Mouse (Mus musculus) left cerebral cortex, adult 9 months (tissue): ENCODE measurements around the gene Lias.

Experiments
- DNase-seq, 2 experiments: peaks; one replicate each; pipeline ENCODE4 v3.0.0; 2022; ENCODE audit warnings: low spot score in 2 of 2

Lias gene

DNA sequence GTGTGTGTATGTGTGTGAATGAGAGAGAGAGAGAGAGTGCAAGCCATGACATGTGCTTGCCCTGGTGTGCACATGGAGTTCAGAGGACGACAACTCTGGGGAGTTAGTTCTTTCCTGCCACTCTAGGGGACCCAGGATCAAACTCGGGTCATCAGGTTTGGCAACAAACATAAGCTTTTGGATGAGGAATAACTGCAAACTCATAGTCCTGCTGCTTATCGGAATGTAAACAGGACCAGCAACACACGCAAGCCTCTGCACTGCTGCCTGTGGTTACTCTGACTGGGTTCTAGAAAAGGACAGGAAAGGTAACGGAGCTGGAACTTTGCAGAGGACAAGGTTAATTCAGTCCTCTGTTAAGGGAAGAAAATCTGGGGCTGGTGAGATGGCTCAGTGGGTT, 34.0 kb downstream of the Lias start:
- no peak for DNase-seq

DNA sequence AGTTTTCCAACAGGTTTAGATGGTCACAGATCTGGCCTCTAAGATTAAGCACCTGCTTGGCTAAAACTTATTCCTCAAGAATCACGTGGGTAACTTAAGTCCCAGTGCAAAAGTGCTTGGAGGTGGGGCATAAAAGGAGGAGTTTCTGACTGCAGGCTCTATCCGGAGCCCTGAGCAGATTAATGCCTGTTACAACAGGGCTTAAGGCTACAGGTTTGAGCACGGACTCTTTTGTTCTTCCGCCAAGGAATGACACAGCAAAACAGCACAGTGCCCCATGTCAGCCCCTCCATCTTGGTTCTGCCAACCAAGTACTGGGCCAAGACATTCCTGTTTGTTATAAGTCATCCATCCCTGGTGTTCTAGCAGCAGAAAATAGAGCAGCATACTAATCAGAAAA, 37.0 kb downstream of the Lias start:
- no peak for DNase-seq

DNA sequence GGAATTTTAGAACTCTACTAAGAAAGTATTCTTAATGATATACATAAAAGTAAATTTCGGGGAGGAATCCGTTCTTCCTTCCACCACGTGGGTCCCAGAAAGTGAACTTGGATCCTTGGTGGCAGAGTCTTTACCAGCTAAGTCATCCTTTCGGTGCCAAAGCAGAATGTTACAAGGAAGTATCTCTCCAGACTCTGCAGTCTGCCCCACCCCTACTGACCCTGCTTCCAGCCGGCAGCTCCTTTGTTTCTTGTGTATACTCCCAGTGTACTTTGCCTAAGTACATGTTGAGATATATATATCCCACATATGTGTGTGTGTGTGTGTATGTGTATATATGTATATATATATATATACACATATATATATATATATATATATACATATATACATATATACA, 38.1 kb downstream of the Lias start:
- no peak for DNase-seq

DNA sequence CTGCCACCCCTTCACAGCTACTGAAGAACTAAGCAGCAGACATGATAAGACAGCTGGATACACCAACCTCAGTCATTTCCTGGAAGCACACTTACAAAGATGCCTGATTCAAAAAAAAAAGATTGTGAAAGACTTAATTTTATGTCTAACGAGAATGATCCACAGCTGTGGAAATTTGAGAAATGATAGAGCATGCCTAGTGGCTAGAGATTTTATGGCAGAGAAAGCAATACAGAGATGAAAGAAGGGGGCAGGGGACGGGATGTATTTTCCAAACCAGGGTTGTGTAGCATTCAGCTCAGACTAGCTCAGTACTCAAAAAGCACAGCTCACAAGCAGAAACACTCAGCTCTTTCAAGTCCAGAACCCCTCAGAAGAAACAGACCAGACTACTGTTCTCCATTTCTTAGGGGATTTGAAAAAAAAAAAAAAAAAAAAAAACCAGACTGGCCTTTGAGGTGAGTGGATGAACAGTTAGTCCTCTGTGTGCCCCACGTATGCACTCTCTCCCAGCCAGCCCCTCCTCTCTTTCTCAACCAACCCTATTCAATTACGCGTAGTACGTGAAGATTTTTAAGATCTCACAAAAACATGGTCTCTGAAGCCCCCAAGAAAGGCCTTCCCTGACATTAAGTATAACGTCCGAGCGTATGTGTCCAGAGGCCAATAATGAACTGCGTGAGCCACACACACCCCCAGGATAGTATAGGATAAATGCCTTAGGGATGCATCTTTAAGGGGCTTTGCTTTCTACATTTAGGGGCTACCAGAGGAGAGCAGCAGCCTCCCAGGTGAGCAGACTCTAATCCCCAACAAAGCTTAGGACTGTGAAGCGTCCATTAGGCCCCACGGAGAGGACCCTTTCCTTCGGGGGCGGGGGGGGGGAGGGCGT, 43.4 kb downstream of the Lias start:
- DNase-seq, result peak in 1 of 2 experiments; percentile 16

DNA sequence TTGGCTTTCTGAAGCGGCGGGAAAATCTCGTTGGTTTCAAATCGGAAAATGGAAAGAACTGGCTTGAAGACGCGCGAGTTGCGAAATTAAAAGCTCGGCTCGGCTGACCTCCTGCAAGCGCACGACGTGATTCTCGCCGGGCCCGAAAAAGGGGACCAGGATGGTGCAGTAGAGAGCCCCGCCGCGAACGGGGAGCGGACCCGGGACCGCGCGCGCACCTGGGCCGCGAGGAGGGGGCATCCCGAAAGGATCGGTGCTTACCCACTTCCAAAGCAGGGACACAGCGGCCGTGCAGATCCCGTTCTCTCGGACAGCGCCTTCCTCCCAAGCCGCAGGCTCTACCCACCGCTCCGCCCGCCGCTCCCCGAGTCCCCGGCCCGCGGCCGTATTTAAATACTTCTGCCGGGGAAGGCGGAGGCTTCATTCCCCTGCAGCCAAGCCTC, 44.1 kb downstream of the Lias start:
- no peak for DNase-seq

DNA sequence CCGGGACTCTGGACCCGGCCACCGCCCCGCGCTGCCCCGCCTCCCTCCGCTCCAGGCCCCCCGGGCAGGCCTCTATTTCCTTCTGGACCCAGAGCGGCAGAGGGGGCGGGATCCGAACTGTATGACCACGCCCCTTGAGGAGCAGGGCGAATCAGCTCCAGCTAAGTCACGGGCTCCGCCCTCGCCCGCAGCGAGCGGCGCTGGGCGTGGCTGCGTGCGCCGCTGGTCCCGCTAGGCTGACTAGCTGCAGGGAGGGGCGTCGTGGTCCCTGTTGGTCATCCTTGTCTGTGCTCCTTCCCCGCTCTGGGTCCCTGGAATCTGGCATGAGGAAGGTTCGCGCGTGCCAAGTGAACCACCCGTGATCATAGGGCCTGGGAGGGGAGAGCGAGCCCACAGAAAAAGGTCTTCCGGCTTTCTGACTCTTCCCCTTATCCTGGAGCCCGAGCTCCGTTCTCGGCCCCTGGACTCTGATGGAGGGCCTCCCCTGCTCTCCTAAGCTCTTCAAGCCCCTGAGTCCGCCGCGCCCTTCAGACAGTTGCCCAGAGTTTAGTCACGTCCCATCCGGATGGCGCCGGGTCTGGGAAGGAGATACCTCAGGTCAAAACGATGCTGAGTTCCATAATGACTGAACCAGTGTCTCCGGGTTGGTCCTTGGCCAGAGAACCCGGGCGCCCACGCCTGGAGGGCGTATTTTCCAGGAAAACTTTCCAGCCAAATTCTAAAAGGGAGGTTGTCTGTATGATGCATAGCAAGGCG, 44.7 kb downstream of the Lias start, which contains the start of gene Ugdh:
Gene Ugdh, minus strand, starts transcription at position 144 of the 756 bp plus-strand sequence.
- DNase-seq, result peak; percentile 87 to 95

DNA sequence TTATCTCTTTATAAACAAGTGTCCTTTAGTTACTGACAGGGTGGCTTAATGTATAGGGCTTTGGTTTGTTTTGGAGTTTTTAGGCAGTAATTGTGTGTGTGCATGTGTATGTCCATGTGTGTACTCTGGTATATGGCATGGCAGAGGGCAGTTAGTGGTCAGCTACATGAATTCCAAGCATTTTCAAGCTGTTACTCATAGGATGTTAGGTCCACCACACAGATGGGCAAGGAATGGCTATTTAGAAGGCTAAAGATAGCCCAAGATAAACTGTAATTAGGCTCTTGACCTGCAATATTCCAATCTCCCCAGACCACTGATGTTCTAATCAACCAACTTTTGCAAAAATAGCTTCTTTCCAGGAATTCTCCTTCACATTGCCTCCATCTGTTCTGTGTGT, 46.7 kb downstream of the Lias start:
- no peak for DNase-seq

DNA sequence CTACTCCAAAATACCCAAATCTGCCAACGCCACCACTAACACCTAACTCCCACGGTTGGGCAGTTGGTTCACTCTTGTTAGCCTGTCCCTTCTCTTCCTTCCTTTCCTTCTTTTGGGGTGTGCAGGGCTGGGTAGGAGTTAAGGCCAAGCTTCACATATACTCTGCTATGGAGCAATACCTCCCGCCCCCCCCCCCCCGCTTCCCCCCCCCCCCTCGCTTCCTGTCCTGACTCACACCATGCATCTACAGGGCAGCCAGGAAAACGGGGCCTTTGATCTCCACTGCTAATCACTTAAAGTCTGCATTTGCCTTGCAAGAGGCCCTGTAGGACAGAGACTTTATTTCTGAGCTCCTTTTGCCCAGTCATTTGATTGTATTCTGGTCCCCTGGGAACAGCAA, 53.7 kb downstream of the Lias start:
- DNase-seq, result no peak

DNA sequence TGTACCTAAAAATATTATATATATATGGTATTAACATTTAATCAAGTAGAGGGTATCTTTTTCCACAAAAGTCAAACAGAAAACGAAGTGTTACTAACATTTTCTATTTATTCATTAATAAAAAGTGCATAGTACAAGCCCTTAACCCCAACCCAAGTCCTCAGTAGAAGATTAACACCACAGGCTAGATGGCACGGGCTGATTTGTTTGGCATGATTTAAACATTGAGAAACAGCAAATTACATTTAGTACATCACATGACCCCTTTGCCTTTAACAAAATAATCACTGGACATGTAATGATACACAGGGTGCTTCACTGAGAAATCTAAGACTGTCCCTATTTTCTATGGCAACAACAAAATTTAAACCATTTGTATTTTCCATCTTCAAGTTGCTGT, 55.5 kb downstream of the Lias start:
- DNase-seq, result no peak

DNA sequence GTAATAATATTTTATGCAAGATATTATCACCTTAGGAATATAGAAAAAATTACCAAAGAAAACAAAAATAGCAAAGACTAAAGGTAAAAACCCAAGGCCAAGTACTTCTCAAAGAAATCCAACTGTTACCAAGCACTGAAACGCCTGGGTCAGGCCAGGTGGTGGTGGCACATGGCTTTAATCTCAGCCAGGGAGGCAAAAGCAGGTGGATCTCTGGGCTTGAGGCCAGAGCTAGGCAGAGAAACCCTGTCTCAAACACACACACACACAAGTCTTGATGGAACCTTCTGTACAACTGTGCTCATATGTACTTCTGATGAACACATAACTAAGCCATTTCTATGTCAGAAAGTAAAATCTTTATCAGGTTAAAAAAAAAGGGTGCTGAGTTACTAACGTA, 56.5 kb downstream of the Lias start:
- no peak for DNase-seq

DNA sequence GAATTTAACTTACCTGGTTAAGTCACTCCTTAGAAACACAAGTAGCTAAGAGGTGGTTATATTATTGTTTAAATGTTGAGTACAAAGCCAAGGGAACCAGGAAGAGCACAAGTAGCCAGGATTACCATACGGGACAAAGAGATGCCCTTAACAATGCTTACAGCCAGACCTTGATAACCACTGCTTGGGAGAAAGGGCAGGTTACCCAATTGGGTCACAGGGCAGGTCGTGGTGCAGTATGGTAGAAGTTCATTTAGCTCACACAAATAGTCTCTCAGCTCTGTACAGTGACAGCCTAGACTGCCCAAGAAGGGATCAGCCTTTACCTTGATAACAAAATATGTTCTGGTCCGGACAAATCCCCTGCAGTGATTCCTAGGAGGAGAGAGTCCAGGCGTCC, 57.6 kb downstream of the Lias start:
- no peak for DNase-seq

DNA sequence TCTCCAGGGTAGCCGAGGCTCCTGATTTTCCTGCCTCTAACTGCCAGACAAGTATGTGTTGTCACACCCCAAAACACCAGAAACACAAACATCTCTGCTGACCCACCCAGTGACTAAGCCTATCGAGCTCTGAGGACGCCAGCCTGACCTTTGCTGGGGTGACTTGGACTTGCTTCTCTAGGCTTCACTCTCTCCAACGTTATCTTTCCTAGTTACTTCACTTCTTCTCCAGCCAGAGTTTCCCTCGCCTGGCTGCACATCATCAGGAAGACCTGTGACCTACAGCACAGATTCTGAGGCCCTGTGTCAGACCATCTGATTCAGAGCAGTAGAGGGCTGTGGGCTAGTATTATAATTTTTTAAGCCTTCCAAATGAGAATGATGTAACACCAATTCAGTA, 63.5 kb downstream of the Lias start:
- no peak for DNase-seq

DNA sequence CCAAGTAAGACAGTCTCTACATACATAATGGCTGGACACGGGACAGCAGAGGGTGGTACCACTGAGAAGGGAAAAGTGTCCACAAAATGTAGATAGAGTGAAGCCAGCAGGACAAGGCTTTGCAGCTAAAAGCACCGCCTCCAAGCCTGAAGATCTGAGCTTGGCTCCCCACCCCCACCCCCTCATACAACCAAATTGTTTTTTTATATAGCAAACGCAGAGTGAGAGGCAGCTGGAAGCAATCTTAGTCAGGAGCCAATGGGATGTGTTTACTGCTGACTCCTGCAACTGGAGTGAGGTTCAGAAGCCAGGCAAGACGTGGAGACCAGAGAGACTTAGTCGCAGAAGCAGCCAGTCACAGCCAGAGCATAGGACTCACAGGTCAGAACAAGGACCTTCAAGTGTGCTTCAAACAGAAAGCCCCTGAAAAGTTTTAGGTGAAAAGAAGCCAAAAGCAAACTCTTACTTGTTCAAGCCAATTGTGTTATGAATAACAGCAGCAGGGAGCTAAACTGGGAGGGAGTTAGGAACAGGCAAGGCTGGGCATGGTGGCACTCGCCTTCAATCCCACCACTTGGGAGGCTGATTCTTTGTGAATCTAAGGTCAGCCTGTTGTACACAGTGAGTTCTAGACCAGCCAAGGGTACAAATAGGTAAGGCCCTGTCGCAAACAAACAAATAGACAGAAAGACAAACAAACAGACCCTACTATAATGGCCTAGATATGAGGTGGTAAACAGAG, 66.0 kb downstream of the Lias start:
- no peak for DNase-seq

DNA sequence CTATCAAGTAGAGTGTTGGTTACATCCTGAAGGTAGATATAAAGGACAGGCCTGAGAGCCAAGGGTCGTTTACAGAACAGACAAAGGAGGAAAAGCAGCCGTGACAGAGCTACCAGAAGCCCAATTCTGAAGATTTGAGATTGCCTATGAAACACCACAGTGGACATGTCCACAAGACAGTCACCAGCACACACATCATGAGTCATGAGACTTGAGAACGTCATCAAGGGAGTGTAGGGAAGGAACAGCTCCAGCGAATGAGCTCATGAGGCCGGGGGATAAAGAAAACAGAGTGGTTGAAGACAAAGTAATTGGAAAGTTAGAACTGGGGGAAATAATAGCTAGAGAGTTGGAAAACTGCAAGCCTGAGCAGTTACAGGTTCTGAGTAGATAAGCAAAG, 66.5 kb downstream of the Lias start:
- no peak for DNase-seq

DNA sequence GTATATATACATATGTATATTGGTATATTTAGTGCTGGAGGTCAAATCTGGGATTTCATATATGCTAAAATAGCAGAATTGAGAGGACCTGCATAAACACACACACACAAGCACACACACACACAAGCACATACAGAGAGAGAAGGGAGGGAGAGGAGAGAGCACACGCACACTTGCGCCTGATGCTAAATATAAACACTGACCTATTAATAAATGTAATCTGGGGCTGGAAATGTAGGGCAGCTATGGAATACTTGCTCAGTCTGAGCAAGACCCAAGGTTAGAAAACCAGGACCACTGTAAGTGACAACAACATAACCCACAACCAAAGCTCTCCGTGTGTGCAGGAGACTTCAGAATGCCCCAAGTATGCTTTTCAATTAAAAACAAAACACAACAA, 68.2 kb downstream of the Lias start:
- DNase-seq, result no peak
